Mouse (Mus musculus) liver, embryonic 13.5 days (tissue): Measurements from ENCODE around the gene Ephb3. TPM values are rescaled to one million over a fixed set of nuclear protein-coding genes. Genes with fewer than 3 reads are reported as not detected.
A peak's percentile ranks its signal among the peaks of the same experiment; 100 is the strongest.

ENCODE experiments used
- ATAC-seq: fragments of 200-750 bp; cut with Nextera tagmentation; 2 replicates; pipeline ENCODE4 v1.8.0; 2017; ENCODE audit warnings: low read depth, mild to moderate bottlenecking, moderate number of reproducible peaks, moderate library complexity
- DNase-seq: peaks from one replicate; pipeline ENCODE4 v3.0.0; 2022
- H3K27ac ChIP-seq: fragments of 300-500 bp; sonication (generic); 2 replicates; pipeline ENCODE4 v1.5.1; 2015; ENCODE audit warnings: moderate library complexity, mild to moderate bottlenecking, inconsistent platforms
- H3K27me3 ChIP-seq: fragments of 300-500 bp; sonication (generic); 2 replicates; pipeline ENCODE4 v1.6.1; 2015; ENCODE audit warnings: mild to moderate bottlenecking, inconsistent platforms
- H3K36me3 ChIP-seq: fragments of 300-500 bp; sonication (generic); 2 replicates; pipeline ENCODE4 v1.6.1; 2015; ENCODE audit warnings: mild to moderate bottlenecking, inconsistent platforms
- H3K4me1 ChIP-seq: fragments of 300-500 bp; sonication (generic); replicated peaks from 2 replicates; pipeline ENCODE4 v1.6.1; 2015; ENCODE audit warnings: inconsistent platforms
- H3K4me2 ChIP-seq: fragments of 300-500 bp; sonication (generic); 2 replicates; pipeline ENCODE4 v1.6.1; 2015; ENCODE audit warnings: inconsistent platforms, mild to moderate bottlenecking, moderate library complexity
- H3K4me3 ChIP-seq: fragments of 300-500 bp; sonication (generic); replicated peaks from 2 replicates; pipeline ENCODE4 v1.5.1; 2015; ENCODE audit warnings: mild to moderate bottlenecking, inconsistent platforms
- H3K9ac ChIP-seq: fragments of 300-500 bp; sonication (generic); 2 replicates; pipeline ENCODE4 v1.6.1; 2015; ENCODE audit warnings: mild to moderate bottlenecking, inconsistent platforms
- H3K9me3 ChIP-seq: fragments of 300-500 bp; sonication (generic); replicated peaks from 2 replicates; pipeline ENCODE4 v1.6.1; 2016; ENCODE audit warnings: inconsistent platforms
- WGBS: fragments of 180-500 bp; shearing (Covaris S2); methylation state at CpG from one replicate; pipeline ENCODE4 v1.1.7; 2015; ENCODE audit not compliant: insufficient replicate concordance; 5-methylcytosine and 5-hydroxymethylcytosine counted together
- polyA plus RNA-seq: library from polyadenylated mRNA; unstranded; fragments of >200 nt; fragmentation: Nextera tagmentation; extraction: Ambion mirVana; gene quantifications from 2 replicates; pipeline ENCODE4 v1.2.1, GENCODE M21; 2015

The Ephb3 gene
- polyA plus RNA-seq, 1 experiment from 2014 or later = 0.91 TPM

- Histone ChIP-seq H3K4me2 (no peak overlapping the region), H3K4me1 (no peaks in the 10 kb centered on the region), H3K4me3 (no peak overlapping the region), H3K9me3 (no peaks in the 10 kb centered on the region), H3K27ac (no peak overlapping the region), H3K9ac (no peak overlapping the region), H3K27me3 (0 out of 2 replicates have a peak, but pooled peaks cover 6% of the 10 kb centered on the region), H3K36me3 (no peaks in the 10 kb centered on the region)
- WGBS = 64% methylated on average over 14 of the region's 14 CpGs
- DNase-seq = no peak
- no peak for ATAC-seq
Observed at GRCm38 (mm10) chr16:21191569-21191968, 13.0 kb upstream of the Ephb3 start.

- no peak for ATAC-seq
- H3K9me3 ChIP-seq = no peaks in the 10 kb centered on the region
Observed at GRCm38 (mm10) chr16:21192509-21193354, 11.8 kb upstream of the Ephb3 start.

GRCm38 (mm10) chr16:21194182-21194581 is 10.4 kb upstream of the Ephb3 start:
- Histone ChIP-seq H3K27me3 (0 out of 2 replicates have a peak, but pooled peaks cover 6% of the 10 kb centered on the region), H3K9me3 (no peaks in the 10 kb centered on the region), H3K4me3 (no peak overlapping the region), H3K36me3 (no peaks in the 10 kb centered on the region), H3K4me2 (no peak overlapping the region), H3K4me1 (no peaks in the 10 kb centered on the region), H3K27ac (no peak overlapping the region), H3K9ac (no peak overlapping the region)
- ATAC-seq (no peak), DNase-seq (no peak)
- WGBS = 63% methylated on average over 12 of the region's 12 CpGs

More at GRCm38 (mm10) chr16:21192509-21193354, 11.8 kb upstream of the Ephb3 start:
- Histone ChIP-seq H3K9ac (no peak overlapping the region), H3K4me3 (no peak overlapping the region), H3K27me3 (0 out of 2 replicates have a peak, but pooled peaks cover 6% of the 10 kb centered on the region), H3K4me2 (no peak overlapping the region), H3K4me1 (no peaks in the 10 kb centered on the region), H3K27ac (no peak overlapping the region), H3K36me3 (no peaks in the 10 kb centered on the region)
- DNase-seq = no peak
- WGBS = 32% methylated on average over 7 of the region's 7 CpGs

- Histone ChIP-seq H3K27me3 (0 out of 2 replicates have a peak, but pooled peaks cover 6% of the 10 kb centered on the region), H3K9ac (no peak overlapping the region), H3K4me1 (no peaks in the 10 kb centered on the region), H3K4me2 (no peak overlapping the region), H3K9me3 (no peaks in the 10 kb centered on the region), H3K36me3 (no peaks in the 10 kb centered on the region), H3K4me3 (no peak overlapping the region), H3K27ac (no peak overlapping the region)
- WGBS = 61% methylated on average over 8 of the region's 8 CpGs
- ATAC-seq (no peak), DNase-seq (no peak)
Observed at GRCm38 (mm10) chr16:21195260-21195866, 9.2 kb upstream of the Ephb3 start.

DNA sequence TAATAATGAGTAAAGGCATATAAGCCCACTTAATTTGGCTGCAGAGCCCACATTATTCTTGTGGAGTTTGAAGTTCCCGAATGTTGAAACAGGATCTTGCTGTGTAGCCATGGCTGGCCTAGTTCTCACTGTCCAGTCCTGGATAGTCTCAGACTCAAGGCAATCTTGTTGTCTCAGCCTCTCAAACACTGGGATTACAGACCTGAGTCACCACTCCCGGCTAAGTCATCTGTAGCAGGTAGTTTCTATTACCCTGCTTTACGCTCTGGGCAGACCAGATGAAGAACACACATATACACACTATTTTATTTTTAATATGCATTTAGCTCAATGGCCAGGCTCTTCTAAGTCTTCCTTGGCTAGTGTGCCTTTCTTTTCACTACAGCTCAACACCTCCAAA is 8.0 kb upstream of the Ephb3 start:
- Histone ChIP-seq H3K36me3 (no peaks in the 10 kb centered on the region), H3K27ac (no peak overlapping the region), H3K9me3 (no peaks in the 10 kb centered on the region), H3K9ac (no peak overlapping the region), H3K4me3 (no peak overlapping the region), H3K4me1 (no peaks in the 10 kb centered on the region), H3K4me2 (no peak overlapping the region), H3K27me3 (0 out of 2 replicates have a peak, but pooled peaks cover 15% of the 10 kb centered on the region)
- 71% methylated on average over 3 of the region's 3 CpGs for WGBS
- ATAC-seq (no peak), DNase-seq (no peak)

DNA sequence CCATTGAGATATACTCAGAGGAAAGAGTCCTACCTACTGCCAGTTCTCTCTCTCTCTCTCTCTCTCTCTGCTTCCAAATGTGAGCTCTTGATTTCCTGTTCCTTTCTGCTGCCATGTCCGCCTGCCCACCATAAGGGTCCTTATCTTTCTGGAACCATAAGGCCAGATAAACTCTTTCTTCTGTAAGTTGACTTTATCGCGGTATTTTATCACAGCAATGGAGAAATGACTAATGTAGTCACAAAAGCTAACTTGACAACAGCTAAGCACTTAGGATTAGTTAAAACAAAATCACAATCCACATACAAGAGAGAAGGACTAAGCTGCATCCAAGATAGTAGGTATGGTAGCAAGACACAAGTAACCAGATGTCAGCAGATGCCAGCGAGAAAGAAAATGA is 7.0 kb upstream of the Ephb3 start:
- Histone ChIP-seq H3K9me3 (no peaks in the 10 kb centered on the region), H3K9ac (no peak overlapping the region), H3K4me1 (no peaks in the 10 kb centered on the region), H3K4me2 (no peak overlapping the region), H3K27me3 (peaks cover 21% of the 10 kb centered on the region), H3K4me3 (no peak overlapping the region), H3K36me3 (no peaks in the 10 kb centered on the region), H3K27ac (no peak overlapping the region)
- DNase-seq (no peak), ATAC-seq (no peak)
- WGBS = 25% methylated on average over 4 of the region's 4 CpGs

GRCm38 (mm10) chr16:21198006-21198405 is 6.5 kb upstream of the Ephb3 start:
- Histone ChIP-seq H3K4me2 (no peak overlapping the region), H3K4me3 (no peak overlapping the region), H3K9ac (no peak overlapping the region), H3K36me3 (no peaks in the 10 kb centered on the region), H3K4me1 (no peaks in the 10 kb centered on the region), H3K9me3 (no peaks in the 10 kb centered on the region), H3K27ac (no peak overlapping the region), H3K27me3 (peaks cover 25% of the 10 kb centered on the region)
- ATAC-seq (no peak), DNase-seq (no peak)
- 63% methylated on average over 7 of the region's 7 CpGs for WGBS

DNA sequence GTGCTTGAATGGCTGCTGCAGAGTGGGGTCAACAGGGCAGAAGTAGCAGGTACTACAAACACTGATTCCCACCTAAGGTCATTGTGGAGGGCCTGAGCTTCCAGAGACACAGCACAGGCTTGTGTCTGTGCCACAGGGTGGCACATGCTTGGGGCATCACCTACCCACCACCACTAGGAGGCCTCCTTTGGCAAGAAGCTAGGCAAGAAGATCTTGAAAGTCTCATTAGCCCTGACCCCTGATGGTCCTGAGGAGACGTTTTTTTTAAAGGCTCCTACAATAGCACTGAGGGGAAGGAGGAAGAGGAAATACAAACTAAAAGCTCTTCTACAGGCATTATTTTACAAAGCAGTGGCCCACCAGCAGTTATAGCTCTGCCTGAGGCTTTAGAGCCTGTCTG is 6.0 kb upstream of the Ephb3 start:
- DNase-seq (no peak), ATAC-seq (no peak)
- Histone ChIP-seq H3K4me2 (no peak overlapping the region), H3K4me1 (no peaks in the 10 kb centered on the region), H3K36me3 (no peaks in the 10 kb centered on the region), H3K9me3 (no peaks in the 10 kb centered on the region), H3K4me3 (no peak overlapping the region), H3K9ac (no peak overlapping the region), H3K27ac (no peak overlapping the region), H3K27me3 (peaks cover 29% of the 10 kb centered on the region)
- 10% methylated on average over 1 of the region's 1 CpGs for WGBS

- Histone ChIP-seq H3K27ac (no peak overlapping the region), H3K36me3 (no peaks in the 10 kb centered on the region), H3K9me3 (no peaks in the 10 kb centered on the region), H3K27me3 (peaks cover 38% of the 10 kb centered on the region), H3K4me1 (peaks cover 4% of the 10 kb centered on the region; the same call in 1 of the 2 replicates), H3K4me2 (no peak overlapping the region), H3K9ac (no peak overlapping the region), H3K4me3 (no peak overlapping the region)
- ATAC-seq = no peak
- WGBS = 57% methylated on average over 8 of the region's 8 CpGs
- DNase-seq = no peak
Observed at GRCm38 (mm10) chr16:21199426-21199825, 5.1 kb upstream of the Ephb3 start.

GRCm38 (mm10) chr16:21202731-21203130 is 1.8 kb upstream of the Ephb3 start:
- Histone ChIP-seq H3K9ac (no peak overlapping the region), H3K36me3 (no peaks in the 10 kb centered on the region), H3K4me2 (no peak overlapping the region), H3K4me3 (no peak overlapping the region), H3K27me3 (peaks cover 65% of the 10 kb centered on the region), H3K9me3 (no peaks in the 10 kb centered on the region), H3K27ac (no peak overlapping the region), H3K4me1 (peaks cover 12% of the 10 kb centered on the region)
- 61% methylated on average over 4 of the region's 4 CpGs for WGBS
- ATAC-seq = no peak
- no peak for DNase-seq

DNA sequence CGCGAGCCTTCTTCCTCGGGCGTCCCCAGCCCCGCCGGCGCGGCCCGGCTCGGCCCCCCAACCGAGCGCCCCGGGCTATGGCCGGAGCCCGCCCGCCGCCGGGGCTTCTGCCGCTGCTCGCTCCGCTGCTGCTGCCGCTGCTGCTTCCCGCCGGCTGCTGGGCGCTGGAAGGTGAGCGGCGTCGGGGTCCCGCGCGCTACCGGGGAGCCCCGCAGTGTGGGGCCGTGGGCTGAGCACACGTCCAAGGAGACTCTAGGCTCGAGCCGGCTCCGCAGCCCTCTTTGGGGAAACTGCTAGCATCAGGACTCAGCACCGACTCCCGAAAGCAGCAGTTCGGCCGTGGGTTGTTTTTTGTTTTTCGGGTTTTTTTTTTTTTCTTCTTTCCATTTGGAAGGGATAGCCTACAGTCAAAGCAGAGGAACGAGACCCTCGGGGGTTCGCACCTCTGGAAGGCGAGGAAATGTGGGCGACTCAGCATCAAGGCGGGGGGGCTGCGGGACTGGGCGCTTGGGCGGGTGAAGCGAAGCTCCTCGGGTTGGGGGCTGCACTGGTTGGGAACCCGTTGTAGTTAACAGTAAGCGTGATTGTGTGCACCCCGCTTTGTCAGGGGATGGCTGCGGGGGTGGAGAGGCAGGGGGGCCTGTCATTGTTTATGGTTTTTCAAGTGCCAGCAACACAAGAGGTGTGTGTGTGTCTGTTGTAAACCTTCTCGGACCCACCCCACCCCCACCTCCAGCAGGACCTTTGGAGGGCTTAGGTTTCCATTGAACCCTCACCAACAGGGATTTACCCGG is 735 bp downstream of the Ephb3 start:
- no peak for ATAC-seq
- H3K4me3 ChIP-seq = peak overlapping the region; percentile 54
- H3K4me1 ChIP-seq = peaks cover 17% of the 10 kb centered on the region
- WGBS = 2% methylated on average over 59 of the region's 60 CpGs
- DNase-seq = no peak
- peak overlapping the region; percentile 50 for H3K9ac ChIP-seq
- no peaks in the 10 kb centered on the region for H3K36me3 ChIP-seq
- no peaks in the 10 kb centered on the region for H3K9me3 ChIP-seq
- peak overlapping the region; percentile 63 for H3K4me2 ChIP-seq
- H3K27me3 ChIP-seq = peaks cover 90% of the 10 kb centered on the region
- no peak overlapping the region; the same call in 1 of the 2 replicates for H3K27ac ChIP-seq
